In the genomic region with DNA sequence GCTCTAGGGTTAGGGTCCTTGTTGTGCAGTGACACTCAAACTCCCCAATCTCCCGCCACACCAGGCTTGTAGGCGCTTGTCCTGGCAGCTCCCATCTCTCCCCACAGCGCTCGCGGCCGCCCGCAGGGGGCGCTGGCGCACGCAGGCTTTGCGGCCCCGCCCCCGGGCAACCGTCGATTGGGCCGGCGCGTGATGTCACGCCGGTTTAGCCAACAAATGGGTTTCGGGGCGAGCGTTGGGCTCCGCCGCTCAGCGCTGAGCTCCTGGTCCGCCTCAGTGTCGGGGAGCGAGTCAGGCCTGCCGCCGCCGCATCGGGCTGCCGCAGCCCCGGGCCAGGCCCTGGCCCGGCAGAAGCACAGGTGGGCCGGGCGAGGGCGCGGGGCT, we compare ENCODE assay signal across 8 mouse cellular contexts. TPM values are rescaled to one million over a fixed set of nuclear protein-coding genes. Genes with fewer than 3 reads are reported as not detected.
DNase-seq lines count a peak whose midpoint lies in the region; ATAC-seq and TF ChIP-seq lines count a peak whose summit lies in the region.

No protein-coding gene starts in this region.

- peak; percentile 91 for ATAC-seq in activated CD4-positive, CD25-positive, alpha-beta regulatory T cell, adult 4 months
- ATAC-seq in common myeloid progenitor, adult 5-6 weeks (replicated peaks; ENCODE audit: low read depth, poor library complexity, severe bottlenecking): peak; percentile 81
- ATAC-seq in hindbrain, postnatal 0 days: peak; percentile 96

- H3K36me3 ChIP-seq in hindbrain, postnatal 0 days (ENCODE audit: insufficient read depth, low read length): no peaks in the 10 kb centered on the region

- peak overlapping the region; percentile 67 for H3K4me2 ChIP-seq in hindbrain, postnatal 0 days (ENCODE audit: low read depth, low read length)

- no peaks in the 10 kb centered on the region for H3K9me3 ChIP-seq in hindbrain, postnatal 0 days (ENCODE audit: low read length)

- WGBS in hindbrain, postnatal 0 days: under 1% methylated on average over 36 of the region's 40 CpGs

- peak overlapping the region; percentile 89 for H3K27ac ChIP-seq in gastrocnemius, adult 2 months
- peak overlapping the region; percentile 82 for H3K27ac ChIP-seq in hindbrain, postnatal 0 days

- DNase-seq in gastrocnemius, adult 2 months: peak; percentile 96
- peak; percentile 97 for DNase-seq in hindbrain, postnatal 0 days (ENCODE audit: low spot score)
- peak; percentile 96 to 99 for DNase-seq in left cerebral cortex, adult 18-20 months (ENCODE audit: low spot score in 2 of 2)
- peak; percentile 96 to 97 for DNase-seq in lung, postnatal 4 days
- DNase-seq in retina, postnatal 7 days (ENCODE audit: low read depth, low spot score): peak; percentile 92
- DNase-seq in urinary bladder, adult 18-20 months (ENCODE audit: low spot score in 2 of 2): peak; percentile 93 to 96

- H3K9ac ChIP-seq in hindbrain, postnatal 0 days (replicated peaks; ENCODE audit: low read length): peak overlapping the region; percentile 96

- no peaks in the 10 kb centered on the region for H3K4me1 ChIP-seq in hindbrain, postnatal 0 days (ENCODE audit: insufficient read depth, low read length)

- intact Hi-C loops in gastrocnemius, adult 2 months (cut with DNase I): loop anchor here (1.0 kb wide), 1 partner anchor 57 kb away; no protein-coding TSS in a partner anchor

- no peak; the same call in 1 of the 2 replicates for TF ChIP-seq CTCF in gastrocnemius, adult 2 months (IDR thresholded peaks at IDR 0.05)
- peak; percentile 73 for TF ChIP-seq CTCF in hindbrain, postnatal 0 days (IDR thresholded peaks at IDR 0.05; ENCODE audit: low read depth)

- no peaks in the 10 kb centered on the region for H3K27me3 ChIP-seq in hindbrain, postnatal 0 days (ENCODE audit: insufficient read depth, low read length)

- peak overlapping the region; percentile 99 for H3K4me3 ChIP-seq in gastrocnemius, adult 2 months
- peak overlapping the region; percentile 92 for H3K4me3 ChIP-seq in hindbrain, postnatal 0 days (ENCODE audit: low read length)

RNA-seq across cellular contexts. Expression of gene Fbxo34, which starts 22.1 kb away (rescaled TPM):
- 10 to 100 TPM in 1 of 2 experiments, 1 to 10 TPM in 1; 8.5 to 10.4 TPM for polyA plus RNA-seq in activated CD4-positive, CD25-positive, alpha-beta regulatory T cell, adult 4 months (2017; shearing (Covaris generic))
- total RNA-seq in common myeloid progenitor, adult 5-6 weeks (2017): 15.2 and 29.1 TPM in 2 replicates
- 10 to 100 TPM; 10.7 to 12.3 TPM for total RNA-seq in gastrocnemius, adult 2 months (2021)
- 20.6 and 62.0 TPM in 2 replicates for total RNA-seq in hindbrain, postnatal 0 days (2014; rRNA removed)
- 39.7 and 41.0 TPM in 2 replicates for polyA plus RNA-seq in hindbrain, postnatal 0 days (2015; fragmentation: Nextera tagmentation; extraction: Ambion mirVana)
- total RNA-seq in left cerebral cortex, adult 18-20 months (2021): 10 to 100 TPM; 88.1 to 95.7 TPM

RNA-seq across cellular contexts. Expression of gene Dlgap5, which starts 54.1 kb away (rescaled TPM):
- 10 to 100 TPM; 14.7 to 15.5 TPM for polyA plus RNA-seq in activated CD4-positive, CD25-positive, alpha-beta regulatory T cell, adult 4 months (2017; shearing (Covaris generic))
- total RNA-seq in common myeloid progenitor, adult 5-6 weeks (2017): 67.0 and 68.4 TPM in 2 replicates
- total RNA-seq in gastrocnemius, adult 2 months (2021): not detected
- total RNA-seq in hindbrain, postnatal 0 days (2014; rRNA removed): 6.3 and 10.0 TPM in 2 replicates
- 5.5 and 6.5 TPM in 2 replicates for polyA plus RNA-seq in hindbrain, postnatal 0 days (2015; fragmentation: Nextera tagmentation; extraction: Ambion mirVana)
- total RNA-seq in left cerebral cortex, adult 18-20 months (2021): under 1 TPM in 1 of 2 experiments, not detected in 1; 0.84 TPM

Comparison
In these comparisons a context has a peak if more than half of its experiments do, and no peak if none do; other contexts are left out.
1. Peak in every context shown above with its lines: DNase-seq, ATAC-seq, H3K4me3 ChIP-seq and H3K27ac ChIP-seq.